Mouse (Mus musculus) lung, postnatal 0 days (tissue): ENCODE measurements around the gene Gngt2. TPM values are rescaled to one million over a fixed set of nuclear protein-coding genes. Genes with fewer than 3 reads are reported as not detected.

Source experiments
- ATAC-seq: fragments of 200-750 bp; cut with Nextera tagmentation; 2 replicates; pipeline ENCODE4 v1.8.0; 2017; ENCODE audit warnings: moderate library complexity
- DNase-seq: peaks from one replicate; pipeline ENCODE4 v3.0.0-alpha.2; 2016; ENCODE audit warnings: low spot score
- H3K27ac ChIP-seq: fragments of 300-500 bp; sonication (generic); 2 replicates; pipeline ENCODE4 v1.5.1; 2014; ENCODE audit warnings: antibody characterized with exemption, mild to moderate bottlenecking, low read length, mixed read lengths
- H3K27me3 ChIP-seq: fragments of 300-500 bp; sonication (generic); replicated peaks from 2 replicates; pipeline ENCODE4 v1.6.1; 2014; ENCODE audit warnings: low read length, mixed read lengths; ENCODE audit not compliant: insufficient read depth
- H3K36me3 ChIP-seq: fragments of 300-500 bp; sonication (generic); 2 replicates; pipeline ENCODE4 v1.6.1; 2014; ENCODE audit warnings: low read length, mixed read lengths; ENCODE audit not compliant: insufficient read depth
- H3K4me1 ChIP-seq: fragments of 300-500 bp; sonication (generic); 2 replicates; pipeline ENCODE4 v1.6.1; 2014; ENCODE audit warnings: antibody characterized with exemption, low read depth, low read length, mixed read lengths; ENCODE audit not compliant: insufficient read depth
- H3K4me2 ChIP-seq: fragments of 300-500 bp; sonication (generic); replicated peaks from 2 replicates; pipeline ENCODE4 v1.6.1; 2014; ENCODE audit warnings: low read depth, mild to moderate bottlenecking, low read length, moderate library complexity, mixed read lengths
- H3K4me3 ChIP-seq: fragments of 300-500 bp; sonication (generic); 2 replicates; pipeline ENCODE4 v1.5.1; 2014; ENCODE audit warnings: low read depth, low read length
- H3K9ac ChIP-seq: fragments of 300-500 bp; sonication (generic); replicated peaks from 2 replicates; pipeline ENCODE4 v1.6.1; 2014; ENCODE audit warnings: low read depth, mild to moderate bottlenecking
- H3K9me3 ChIP-seq: fragments of 300-500 bp; sonication (generic); 2 replicates; pipeline ENCODE4 v1.6.1; 2016; ENCODE audit warnings: low read length, mixed read lengths
- CTCF ChIP-seq: IDR thresholded peaks from 2 replicates; pipeline ENCODE4 v1.5.1; 2016; ENCODE audit warnings: antibody characterized with exemption, mild to moderate bottlenecking
- EP300 ChIP-seq: IDR thresholded peaks from 2 replicates; pipeline ENCODE4 v1.6.1; 2016; ENCODE audit warnings: antibody characterized with exemption, mild to moderate bottlenecking, control low read depth
- WGBS: fragments of 180-500 bp; shearing (Covaris S2); extraction: QIAGEN DNeasy Blood & Tissue Kit; methylation state at CpG from one replicate; pipeline ENCODE4 v1.1.7; 2014; 5-methylcytosine and 5-hydroxymethylcytosine counted together
- polyA plus RNA-seq: library from polyadenylated mRNA; unstranded; fragments of >200 nt; fragmentation: Nextera tagmentation; extraction: Ambion mirVana; gene quantifications from 2 replicates; pipeline ENCODE4 v1.2.1, GENCODE M21; 2015

Gngt2 gene
- polyA plus RNA-seq, 1 experiment from 2014 or later = 75.9 TPM

GRCm38 (mm10) chr11:95812224-95812623 lies 24.8 kb upstream of the Gngt2 start:
- H3K36me3 ChIP-seq = no peaks in the 10 kb centered on the region
- ATAC-seq (no peak), DNase-seq (no peak)
- H3K9me3 ChIP-seq = no peaks in the 10 kb centered on the region
- no peak overlapping the region for H3K4me3 ChIP-seq
- no peak overlapping the region for H3K4me2 ChIP-seq
- TF ChIP-seq CTCF (no peak), EP300 (no peak)
- H3K27ac ChIP-seq = no peak overlapping the region
- no peak overlapping the region for H3K9ac ChIP-seq
- H3K4me1 ChIP-seq = no peaks in the 10 kb centered on the region
- 79% methylated on average over 4 of the region's 4 CpGs for WGBS
- H3K27me3 ChIP-seq = no peaks in the 10 kb centered on the region

GRCm38 (mm10) chr11:95814101-95814500 lies 22.9 kb upstream of the Gngt2 start:
- Histone ChIP-seq H3K27ac (no peak overlapping the region), H3K4me1 (no peaks in the 10 kb centered on the region), H3K9me3 (no peaks in the 10 kb centered on the region), H3K36me3 (no peaks in the 10 kb centered on the region), H3K4me2 (no peak overlapping the region), H3K27me3 (no peaks in the 10 kb centered on the region), H3K4me3 (no peak overlapping the region), H3K9ac (no peak overlapping the region)
- TF ChIP-seq CTCF = no peak
- TF ChIP-seq EP300 = no peak
- DNase-seq = no peak
- WGBS = 95% methylated on average over 2 of the region's 2 CpGs
- no peak for ATAC-seq

GRCm38 (mm10) chr11:95814857-95815256 lies 22.2 kb upstream of the Gngt2 start:
- Histone ChIP-seq H3K9ac (no peak overlapping the region), H3K27ac (no peak overlapping the region), H3K4me3 (no peak overlapping the region), H3K36me3 (no peaks in the 10 kb centered on the region), H3K27me3 (no peaks in the 10 kb centered on the region), H3K4me2 (no peak overlapping the region), H3K9me3 (no peaks in the 10 kb centered on the region), H3K4me1 (no peaks in the 10 kb centered on the region)
- WGBS = 65% methylated on average over 5 of the region's 5 CpGs
- TF ChIP-seq CTCF (no peak), EP300 (no peak)
- no peak for ATAC-seq
- no peak for DNase-seq

- DNase-seq (no peak), ATAC-seq (no peak)
- whole genome bisulfite sequencing = 56% methylated on average over 9 of the region's 9 CpGs
These were observed 21.6 kb upstream of the Gngt2 start for GRCm38 (mm10) chr11:95815412-95815811.

GRCm38 (mm10) chr11:95819138-95819537 lies 17.9 kb upstream of the Gngt2 start:
- Histone ChIP-seq H3K27ac (no peak overlapping the region), H3K9ac (no peak overlapping the region), H3K36me3 (no peaks in the 10 kb centered on the region), H3K27me3 (no peaks in the 10 kb centered on the region), H3K4me1 (no peaks in the 10 kb centered on the region), H3K9me3 (no peaks in the 10 kb centered on the region), H3K4me2 (no peak overlapping the region), H3K4me3 (no peak overlapping the region)
- ATAC-seq (no peak), DNase-seq (no peak)
- TF ChIP-seq CTCF (no peak), EP300 (no peak)
- WGBS = 75% methylated on average over 8 of the region's 8 CpGs

More at GRCm38 (mm10) chr11:95815412-95815811, 21.6 kb upstream of the Gngt2 start:
- no peak overlapping the region for H3K4me3 ChIP-seq
- H3K4me1 ChIP-seq = no peaks in the 10 kb centered on the region
- H3K27ac ChIP-seq = no peak overlapping the region
- H3K9ac ChIP-seq = no peak overlapping the region
- H3K9me3 ChIP-seq = no peaks in the 10 kb centered on the region
- TF ChIP-seq CTCF (no peak), EP300 (no peak)
- H3K4me2 ChIP-seq = no peak overlapping the region
- H3K36me3 ChIP-seq = no peaks in the 10 kb centered on the region
- no peaks in the 10 kb centered on the region for H3K27me3 ChIP-seq

GRCm38 (mm10) chr11:95821511-95821910 lies 15.5 kb upstream of the Gngt2 start:
- H3K9me3 ChIP-seq = no peaks in the 10 kb centered on the region
- no peaks in the 10 kb centered on the region for H3K27me3 ChIP-seq
- no peak for ATAC-seq
- H3K9ac ChIP-seq = no peak overlapping the region
- no peak overlapping the region for H3K4me3 ChIP-seq
- no peak for DNase-seq
- WGBS = 86% methylated on average over 3 of the region's 3 CpGs
- TF ChIP-seq EP300 = no peak
- TF ChIP-seq CTCF = no peak
- no peak overlapping the region for H3K4me2 ChIP-seq
- H3K36me3 ChIP-seq = no peaks in the 10 kb centered on the region
- H3K27ac ChIP-seq = no peak overlapping the region
- H3K4me1 ChIP-seq = no peaks in the 10 kb centered on the region

- H3K9ac ChIP-seq = no peak overlapping the region
- no peak overlapping the region for H3K4me2 ChIP-seq
- no peak overlapping the region for H3K4me3 ChIP-seq
- no peaks in the 10 kb centered on the region for H3K36me3 ChIP-seq
- no peak overlapping the region for H3K27ac ChIP-seq
- H3K9me3 ChIP-seq = no peaks in the 10 kb centered on the region
- DNase-seq (no peak), ATAC-seq (no peak)
- no peaks in the 10 kb centered on the region; the same call in 1 of the 2 replicates for H3K27me3 ChIP-seq
- WGBS = 96% methylated on average over 4 of the region's 4 CpGs
- TF ChIP-seq CTCF (no peak), EP300 (no peak)
- H3K4me1 ChIP-seq = no peaks in the 10 kb centered on the region
These were observed 14.6 kb upstream of the Gngt2 start for GRCm38 (mm10) chr11:95822437-95822836.
